Mouse (Mus musculus): Measurements from ENCODE around the gene Agpat1. TPM values are rescaled to one million over a fixed set of nuclear protein-coding genes. Genes with fewer than 3 reads are reported as not detected.
A peak's percentile ranks its signal among the peaks of the same experiment; 100 is the strongest.

Agpat1 gene
- polyA plus RNA-seq (2014; fragmentation: Nextera tagmentation; extraction: Ambion mirVana) = 61.7 and 75.3 TPM in 2 replicates

GRCm38 (mm10) chr17:34604061-34604508 lies at the start of gene Agpat1:
Agpat1 (plus strand) TSS chr17:34604262.
- Histone ChIP-seq H3K4me3 (ENCODE audit: low read length) (peak within 1 kb of the TSS; percentile 99), H3K4me1 (ENCODE audit: control insufficient read depth, insufficient read depth, low read length) (peaks cover 35% of the 10 kb centered on the region), H3K27me3 (ENCODE audit: control insufficient read depth, insufficient read depth, low read length) (no peaks in the 10 kb centered on the region), H3K4me2 (replicated peaks; ENCODE audit: low read depth, low read length) (peak within 1 kb of the TSS; percentile 93), H3K36me3 (ENCODE audit: control insufficient read depth, insufficient read depth, low read length) (peaks cover 16% of the 10 kb centered on the region), H3K27ac (ENCODE audit: low read depth, low read length) (peak within 1 kb of the TSS; percentile 95), H3K9ac (ENCODE audit: low read depth, low read length) (peak within 1 kb of the TSS; percentile 95), H3K9me3 (ENCODE audit: control insufficient read depth, low read length) (no peaks in the 10 kb centered on the region)
- ATAC-seq (ENCODE audit: low FRiP score, low TSS enrichment) = peak; percentile 89
- under 1% methylated on average over 32 of the region's 35 CpGs for WGBS

GRCm38 (mm10) chr17:34555483-34555882 lies 48.6 kb upstream of the Agpat1 start:
- 30% methylated on average over 5 of the region's 5 CpGs for WGBS

GRCm38 (mm10) chr17:34556406-34556805 lies 47.7 kb upstream of the Agpat1 start:
- H3K27ac ChIP-seq (ENCODE audit: low read depth, low read length) = no peak overlapping the region
- no peaks in the 10 kb centered on the region for H3K9me3 ChIP-seq (ENCODE audit: control insufficient read depth, low read length)
- ATAC-seq (ENCODE audit: low FRiP score, low TSS enrichment) = no peak
- H3K36me3 ChIP-seq (ENCODE audit: control insufficient read depth, insufficient read depth, low read length) = no peaks in the 10 kb centered on the region
- H3K9ac ChIP-seq (ENCODE audit: low read depth, low read length) = no peak overlapping the region
- H3K4me1 ChIP-seq (ENCODE audit: control insufficient read depth, insufficient read depth, low read length) = no peaks in the 10 kb centered on the region
- 90% methylated on average over 8 of the region's 8 CpGs for WGBS
- no peak overlapping the region for H3K4me3 ChIP-seq (ENCODE audit: low read length)
- no peak overlapping the region for H3K4me2 ChIP-seq (replicated peaks; ENCODE audit: low read depth, low read length)
- H3K27me3 ChIP-seq (ENCODE audit: control insufficient read depth, insufficient read depth, low read length) = no peaks in the 10 kb centered on the region

More at GRCm38 (mm10) chr17:34555483-34555882, 48.6 kb upstream of the Agpat1 start:
- Histone ChIP-seq H3K4me3 (ENCODE audit: low read length) (no peak overlapping the region), H3K9me3 (ENCODE audit: control insufficient read depth, low read length) (no peaks in the 10 kb centered on the region), H3K36me3 (ENCODE audit: control insufficient read depth, insufficient read depth, low read length) (no peaks in the 10 kb centered on the region), H3K27me3 (ENCODE audit: control insufficient read depth, insufficient read depth, low read length) (no peaks in the 10 kb centered on the region), H3K27ac (ENCODE audit: low read depth, low read length) (no peak overlapping the region), H3K9ac (ENCODE audit: low read depth, low read length) (no peak overlapping the region), H3K4me1 (ENCODE audit: control insufficient read depth, insufficient read depth, low read length) (no peaks in the 10 kb centered on the region), H3K4me2 (replicated peaks; ENCODE audit: low read depth, low read length) (no peak overlapping the region)
- ATAC-seq (ENCODE audit: low FRiP score, low TSS enrichment) = 0 out of 2 replicates have a peak, but pooled peaks have one; percentile 39

- Histone ChIP-seq H3K9ac (ENCODE audit: low read depth, low read length) (no peak overlapping the region), H3K4me2 (replicated peaks; ENCODE audit: low read depth, low read length) (no peak overlapping the region), H3K27ac (ENCODE audit: low read depth, low read length) (no peak overlapping the region), H3K4me3 (ENCODE audit: low read length) (no peak overlapping the region), H3K4me1 (ENCODE audit: control insufficient read depth, insufficient read depth, low read length) (no peaks in the 10 kb centered on the region), H3K36me3 (ENCODE audit: control insufficient read depth, insufficient read depth, low read length) (no peaks in the 10 kb centered on the region), H3K27me3 (ENCODE audit: control insufficient read depth, insufficient read depth, low read length) (no peaks in the 10 kb centered on the region), H3K9me3 (ENCODE audit: control insufficient read depth, low read length) (no peaks in the 10 kb centered on the region)
- ATAC-seq (ENCODE audit: low FRiP score, low TSS enrichment) = no peak
- WGBS = 35% methylated on average over 11 of the region's 11 CpGs
Measured at GRCm38 (mm10) chr17:34557411-34557810, 46.7 kb upstream of the Agpat1 start.

- H3K27ac ChIP-seq (ENCODE audit: low read depth, low read length) = no peak overlapping the region
- peaks cover under 1% of the 10 kb centered on the region; the same call in 1 of the 2 replicates for H3K4me1 ChIP-seq (ENCODE audit: control insufficient read depth, insufficient read depth, low read length)
- no peaks in the 10 kb centered on the region for H3K36me3 ChIP-seq (ENCODE audit: control insufficient read depth, insufficient read depth, low read length)
- no peaks in the 10 kb centered on the region for H3K27me3 ChIP-seq (ENCODE audit: control insufficient read depth, insufficient read depth, low read length)
- ATAC-seq (ENCODE audit: low FRiP score, low TSS enrichment) = no peak
- no peak overlapping the region for H3K4me2 ChIP-seq (replicated peaks; ENCODE audit: low read depth, low read length)
- 87% methylated on average over 7 of the region's 7 CpGs for WGBS
- no peak overlapping the region for H3K9ac ChIP-seq (ENCODE audit: low read depth, low read length)
- H3K9me3 ChIP-seq (ENCODE audit: control insufficient read depth, low read length) = no peaks in the 10 kb centered on the region
- no peak overlapping the region for H3K4me3 ChIP-seq (ENCODE audit: low read length)
Measured at GRCm38 (mm10) chr17:34559116-34559515, 44.9 kb upstream of the Agpat1 start.

GRCm38 (mm10) chr17:34559895-34560294 lies 44.2 kb upstream of the Agpat1 start:
- ATAC-seq (ENCODE audit: low FRiP score, low TSS enrichment) = no peak
- peaks cover 8% of the 10 kb centered on the region for H3K4me1 ChIP-seq (ENCODE audit: control insufficient read depth, insufficient read depth, low read length)
- no peak overlapping the region for H3K9ac ChIP-seq (ENCODE audit: low read depth, low read length)
- H3K36me3 ChIP-seq (ENCODE audit: control insufficient read depth, insufficient read depth, low read length) = no peaks in the 10 kb centered on the region
- H3K27me3 ChIP-seq (ENCODE audit: control insufficient read depth, insufficient read depth, low read length) = no peaks in the 10 kb centered on the region
- 27% methylated on average over 15 of the region's 15 CpGs for WGBS
- no peaks in the 10 kb centered on the region for H3K9me3 ChIP-seq (ENCODE audit: control insufficient read depth, low read length)
- no peak overlapping the region for H3K27ac ChIP-seq (ENCODE audit: low read depth, low read length)
- no peak overlapping the region for H3K4me2 ChIP-seq (replicated peaks; ENCODE audit: low read depth, low read length)
- H3K4me3 ChIP-seq (ENCODE audit: low read length) = no peak overlapping the region

GRCm38 (mm10) chr17:34560438-34560837 lies 43.6 kb upstream of the Agpat1 start:
- Histone ChIP-seq H3K9me3 (ENCODE audit: control insufficient read depth, low read length) (no peaks in the 10 kb centered on the region), H3K9ac (ENCODE audit: low read depth, low read length) (no peak overlapping the region), H3K4me1 (ENCODE audit: control insufficient read depth, insufficient read depth, low read length) (peaks cover 8% of the 10 kb centered on the region), H3K36me3 (ENCODE audit: control insufficient read depth, insufficient read depth, low read length) (no peaks in the 10 kb centered on the region), H3K27ac (ENCODE audit: low read depth, low read length) (no peak overlapping the region), H3K4me2 (replicated peaks; ENCODE audit: low read depth, low read length) (no peak overlapping the region), H3K4me3 (ENCODE audit: low read length) (no peak overlapping the region), H3K27me3 (ENCODE audit: control insufficient read depth, insufficient read depth, low read length) (no peaks in the 10 kb centered on the region)
- ATAC-seq (ENCODE audit: low FRiP score, low TSS enrichment) = no peak
- 91% methylated on average over 6 of the region's 6 CpGs for WGBS

- no peaks in the 10 kb centered on the region for H3K9me3 ChIP-seq (ENCODE audit: control insufficient read depth, low read length)
- peaks cover 8% of the 10 kb centered on the region for H3K4me1 ChIP-seq (ENCODE audit: control insufficient read depth, insufficient read depth, low read length)
- no peaks in the 10 kb centered on the region for H3K27me3 ChIP-seq (ENCODE audit: control insufficient read depth, insufficient read depth, low read length)
- no peak for ATAC-seq (ENCODE audit: low FRiP score, low TSS enrichment)
- no peak overlapping the region for H3K9ac ChIP-seq (ENCODE audit: low read depth, low read length)
- no peak overlapping the region for H3K4me3 ChIP-seq (ENCODE audit: low read length)
- H3K4me2 ChIP-seq (replicated peaks; ENCODE audit: low read depth, low read length) = no peak overlapping the region
- no peaks in the 10 kb centered on the region for H3K36me3 ChIP-seq (ENCODE audit: control insufficient read depth, insufficient read depth, low read length)
- peak overlapping the region; percentile 30; the same call in 1 of the 2 replicates for H3K27ac ChIP-seq (ENCODE audit: low read depth, low read length)
- 49% methylated on average over 8 of the region's 8 CpGs for WGBS
Measured at GRCm38 (mm10) chr17:34561200-34561599, 42.9 kb upstream of the Agpat1 start.

- ATAC-seq (ENCODE audit: low FRiP score, low TSS enrichment) = no peak
- Histone ChIP-seq H3K27ac (ENCODE audit: low read depth, low read length) (no peak overlapping the region), H3K9ac (ENCODE audit: low read depth, low read length) (no peak overlapping the region), H3K4me1 (ENCODE audit: control insufficient read depth, insufficient read depth, low read length) (peaks cover 8% of the 10 kb centered on the region), H3K4me3 (ENCODE audit: low read length) (no peak overlapping the region), H3K36me3 (ENCODE audit: control insufficient read depth, insufficient read depth, low read length) (no peaks in the 10 kb centered on the region), H3K4me2 (replicated peaks; ENCODE audit: low read depth, low read length) (no peak overlapping the region), H3K27me3 (ENCODE audit: control insufficient read depth, insufficient read depth, low read length) (no peaks in the 10 kb centered on the region), H3K9me3 (ENCODE audit: control insufficient read depth, low read length) (no peaks in the 10 kb centered on the region)
- WGBS = 67% methylated on average over 3 of the region's 3 CpGs
Measured at GRCm38 (mm10) chr17:34562595-34562994, 41.5 kb upstream of the Agpat1 start.

Data from kidney, embryonic 14.5 days (tissue).